Mouse (Mus musculus) urinary bladder, postnatal 25 days (tissue): ENCODE results near the gene Wfdc8.
A peak's percentile ranks its signal among the peaks of the same experiment; 100 is the strongest.

Experiments
- DNase-seq: peaks from one replicate; pipeline ENCODE4 v3.0.0; 2022; ENCODE audit warnings: low spot score

The Wfdc8 gene

GRCm38 (mm10) chr2:164562391-164563188, 50.8 kb downstream of the Wfdc8 start, which contains the start of gene Wfdc2:
Gene Wfdc2, plus strand, starts transcription at chr2:164562413.
- DNase-seq, result peak; percentile 49

GRCm38 (mm10) chr2:164560106-164560505, 53.3 kb downstream of the Wfdc8 start:
- DNase-seq, result no peak

- no peak for DNase-seq
Observed at GRCm38 (mm10) chr2:164558991-164559645, 54.3 kb downstream of the Wfdc8 start.

GRCm38 (mm10) chr2:164558426-164558825, 55.0 kb downstream of the Wfdc8 start:
- no peak for DNase-seq

GRCm38 (mm10) chr2:164551502-164551901, 61.9 kb downstream of the Wfdc8 start:
- no peak for DNase-seq

GRCm38 (mm10) chr2:164550895-164551269, 62.5 kb downstream of the Wfdc8 start:
- no peak for DNase-seq

- DNase-seq, result no peak
Observed at GRCm38 (mm10) chr2:164549963-164550894, 63.2 kb downstream of the Wfdc8 start.

GRCm38 (mm10) chr2:164549338-164549737, 64.1 kb downstream of the Wfdc8 start:
- no peak for DNase-seq
